Mouse (Mus musculus): ENCODE data around the gene Syne2. TPM values are rescaled to one million over a fixed set of nuclear protein-coding genes. Genes with fewer than 3 reads are reported as not detected.

Syne2 gene
- polyA plus RNA-seq, 1 experiment from 2014 or later = 67.6 TPM

DNA sequence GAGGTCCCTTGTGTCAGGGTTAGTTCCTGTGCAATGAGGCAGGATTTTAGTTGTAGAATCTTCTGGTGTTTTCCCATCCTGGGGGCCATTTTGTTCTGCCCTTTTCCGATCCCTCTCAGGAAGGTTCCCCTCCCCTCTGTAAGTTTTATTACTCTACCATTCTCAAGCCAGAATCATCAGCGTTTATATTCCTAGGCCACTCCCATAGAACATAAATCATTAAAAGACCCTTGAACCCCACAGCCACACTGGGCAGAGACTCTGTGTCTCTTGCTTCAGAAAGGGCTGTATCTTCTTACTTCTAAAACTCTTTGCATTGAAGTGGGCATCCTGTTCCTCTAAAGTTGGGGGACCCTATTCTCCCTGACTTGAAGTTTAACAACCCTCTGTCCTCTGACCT lies 180.5 kb downstream of the Syne2 start:
- Histone ChIP-seq H3K36me3 (peaks cover 81% of the 10 kb centered on the region), H3K27me3 (ENCODE audit: insufficient read depth, poor library complexity, severe bottlenecking) (no peaks in the 10 kb centered on the region), H3K4me1 (no peaks in the 10 kb centered on the region), H3K27ac (no peak overlapping the region), H3K4me3 (no peak overlapping the region), H3K9me3 (no peaks in the 10 kb centered on the region)
- no peak for DNase-seq (ENCODE audit: low spot score)
- WGBS = 81% methylated on average over 2 of the region's 2 CpGs

- Histone ChIP-seq H3K4me1 (peaks cover 12% of the 10 kb centered on the region), H3K9me3 (no peaks in the 10 kb centered on the region), H3K27me3 (ENCODE audit: insufficient read depth, poor library complexity, severe bottlenecking) (no peaks in the 10 kb centered on the region), H3K36me3 (peaks cover 74% of the 10 kb centered on the region), H3K27ac (no peak overlapping the region), H3K4me3 (no peak overlapping the region)
- 50% methylated on average over 9 of the region's 9 CpGs for WGBS
- no peak for DNase-seq (ENCODE audit: low spot score)
These were observed 186.8 kb downstream of the Syne2 start for GRCm38 (mm10) chr12:76004697-76005249.

DNA sequence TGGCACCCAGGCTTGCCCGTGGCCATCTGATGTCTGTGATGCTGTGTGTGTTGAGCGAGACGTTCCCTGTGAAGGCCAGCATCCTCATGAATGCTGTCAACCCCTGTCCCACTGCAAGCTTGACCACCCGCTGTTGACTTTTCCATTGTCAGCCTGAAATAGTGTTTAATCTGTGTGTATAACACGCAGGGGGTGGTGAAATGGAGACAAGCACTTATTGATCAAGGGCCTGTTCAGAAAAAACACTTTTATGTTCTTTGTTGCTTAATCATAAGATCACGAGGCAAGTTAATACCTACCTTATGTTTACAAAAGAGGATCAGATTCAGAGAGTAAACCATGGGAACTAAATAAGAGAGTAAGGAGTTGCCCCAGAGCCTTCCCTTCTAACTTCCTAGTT lies 191.1 kb downstream of the Syne2 start:
- no peaks in the 10 kb centered on the region for H3K9me3 ChIP-seq
- no peaks in the 10 kb centered on the region for H3K27me3 ChIP-seq (ENCODE audit: insufficient read depth, poor library complexity, severe bottlenecking)
- no peak overlapping the region for H3K27ac ChIP-seq
- H3K36me3 ChIP-seq = peaks cover 52% of the 10 kb centered on the region
- no peak for DNase-seq (ENCODE audit: low spot score)
- 85% methylated on average over 6 of the region's 6 CpGs for WGBS
- no peak overlapping the region for H3K4me3 ChIP-seq
- H3K4me1 ChIP-seq = peaks cover 12% of the 10 kb centered on the region

- no peaks in the 10 kb centered on the region for H3K4me1 ChIP-seq
- no peak overlapping the region for H3K27ac ChIP-seq
- H3K9me3 ChIP-seq = no peaks in the 10 kb centered on the region
- no peak for DNase-seq (ENCODE audit: low spot score)
- WGBS = 85% methylated on average over 3 of the region's 4 CpGs
- peaks cover 44% of the 10 kb centered on the region for H3K36me3 ChIP-seq
- no peaks in the 10 kb centered on the region for H3K27me3 ChIP-seq (ENCODE audit: insufficient read depth, poor library complexity, severe bottlenecking)
- no peak overlapping the region for H3K4me3 ChIP-seq
These were observed 194.9 kb downstream of the Syne2 start for GRCm38 (mm10) chr12:76012789-76013188.

DNA sequence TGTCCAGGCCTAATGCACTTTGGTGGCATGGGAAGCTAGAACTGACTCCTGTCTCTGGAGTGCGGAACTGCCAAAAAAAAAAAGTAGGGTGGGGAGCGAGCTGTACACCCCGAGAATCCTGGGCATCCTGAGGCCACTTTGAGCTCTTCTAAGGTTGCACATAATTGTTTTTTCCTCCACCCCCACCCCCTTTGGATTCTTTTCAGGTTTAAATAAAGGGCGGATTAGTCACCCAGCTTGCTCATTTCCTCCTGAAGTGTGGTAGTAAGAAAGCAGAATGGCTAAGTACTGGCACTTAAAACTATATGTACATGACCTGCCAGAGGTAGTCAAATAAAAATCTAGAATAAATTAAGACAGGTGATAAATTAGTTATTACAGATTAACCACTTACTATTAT lies 195.5 kb downstream of the Syne2 start:
- Histone ChIP-seq H3K4me1 (no peaks in the 10 kb centered on the region), H3K4me3 (no peak overlapping the region), H3K9me3 (no peaks in the 10 kb centered on the region), H3K36me3 (peaks cover 45% of the 10 kb centered on the region), H3K27ac (no peak overlapping the region), H3K27me3 (ENCODE audit: insufficient read depth, poor library complexity, severe bottlenecking) (no peaks in the 10 kb centered on the region)
- 83% methylated on average over 4 of the region's 4 CpGs for WGBS
- DNase-seq (ENCODE audit: low spot score) = no peak

GRCm38 (mm10) chr12:76015026-76015425 lies 197.1 kb downstream of the Syne2 start:
- DNase-seq (ENCODE audit: low spot score) = no peak
- H3K27me3 ChIP-seq (ENCODE audit: insufficient read depth, poor library complexity, severe bottlenecking) = no peaks in the 10 kb centered on the region
- 89% methylated on average over 14 of the region's 15 CpGs for WGBS
- peaks cover 49% of the 10 kb centered on the region for H3K36me3 ChIP-seq
- no peaks in the 10 kb centered on the region for H3K9me3 ChIP-seq
- no peak overlapping the region for H3K27ac ChIP-seq
- H3K4me3 ChIP-seq = no peak overlapping the region
- H3K4me1 ChIP-seq = no peaks in the 10 kb centered on the region

DNA sequence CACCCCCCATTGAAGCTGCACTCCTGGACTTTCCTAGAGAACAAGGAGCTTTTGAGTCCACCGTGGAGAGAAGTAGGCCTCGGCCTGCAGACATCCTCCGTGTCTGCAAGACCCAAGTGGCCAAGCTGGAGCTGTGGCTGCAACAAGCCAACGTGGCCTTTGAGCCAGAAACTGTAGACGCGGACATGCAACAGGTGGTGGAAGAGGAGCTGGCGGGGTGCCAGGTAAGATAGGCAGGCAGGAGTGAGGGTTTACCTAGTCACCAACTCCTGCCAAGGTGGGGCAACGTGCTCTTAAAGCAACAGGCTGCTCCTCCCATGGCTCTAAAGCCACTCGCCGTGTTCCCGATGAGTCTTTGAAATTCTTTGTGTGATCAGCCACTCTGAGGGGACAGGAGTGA lies 197.6 kb downstream of the Syne2 start:
- WGBS = 87% methylated on average over 11 of the region's 11 CpGs
- Histone ChIP-seq H3K4me3 (no peak overlapping the region), H3K4me1 (no peaks in the 10 kb centered on the region), H3K27ac (no peak overlapping the region), H3K9me3 (no peaks in the 10 kb centered on the region), H3K27me3 (ENCODE audit: insufficient read depth, poor library complexity, severe bottlenecking) (no peaks in the 10 kb centered on the region), H3K36me3 (peaks cover 50% of the 10 kb centered on the region)
- DNase-seq (ENCODE audit: low spot score) = no peak

DNA sequence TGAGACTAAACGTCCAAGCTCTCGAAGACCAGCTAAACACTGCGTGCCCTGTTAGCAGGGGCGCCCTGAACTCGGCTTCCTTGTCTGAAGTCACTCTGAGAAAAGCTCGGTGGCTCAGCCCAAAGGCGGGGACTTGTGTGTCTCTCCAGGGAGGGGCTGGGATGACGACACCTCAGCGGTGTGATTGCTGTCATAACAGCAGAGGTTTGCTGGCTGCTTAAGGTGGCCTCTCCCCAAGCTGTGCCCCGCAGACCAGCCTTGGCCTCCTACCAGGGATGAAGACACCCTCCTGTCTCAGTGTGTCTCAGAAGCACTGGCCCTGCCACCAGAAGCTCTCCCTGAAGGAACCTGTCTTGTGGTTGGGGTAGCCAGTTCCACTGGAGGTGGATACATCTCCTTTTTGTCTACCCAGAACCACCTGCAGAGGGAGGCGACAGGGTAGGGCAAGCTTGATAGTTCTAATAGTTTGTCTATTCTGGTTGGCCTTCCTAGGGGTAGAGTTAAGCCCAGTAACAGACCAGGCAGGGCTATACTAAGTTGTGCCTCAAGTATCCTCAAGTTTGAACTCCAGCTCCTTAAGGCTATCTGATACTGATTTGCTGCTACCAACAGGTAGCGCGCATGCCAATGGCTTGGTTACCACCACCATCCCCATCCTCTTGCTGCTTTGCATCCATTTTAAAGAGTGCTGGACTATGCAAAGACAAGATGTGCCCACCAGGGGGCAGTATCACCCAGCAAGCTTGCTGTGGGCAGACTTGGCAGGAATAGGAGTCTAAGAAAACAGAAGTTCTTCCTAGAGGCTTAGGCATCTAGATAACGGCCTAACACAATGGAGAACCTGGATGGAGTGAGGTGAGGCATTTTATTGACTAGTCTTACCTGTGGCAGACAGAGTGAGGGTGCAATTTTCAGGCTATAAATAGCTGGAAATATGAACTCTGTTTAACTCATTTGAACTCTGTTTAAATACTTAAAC lies 198.5 kb downstream of the Syne2 start:
- no peak for DNase-seq (ENCODE audit: low spot score)
- peaks cover 51% of the 10 kb centered on the region for H3K36me3 ChIP-seq
- 74% methylated on average over 14 of the region's 14 CpGs for WGBS

DNA sequence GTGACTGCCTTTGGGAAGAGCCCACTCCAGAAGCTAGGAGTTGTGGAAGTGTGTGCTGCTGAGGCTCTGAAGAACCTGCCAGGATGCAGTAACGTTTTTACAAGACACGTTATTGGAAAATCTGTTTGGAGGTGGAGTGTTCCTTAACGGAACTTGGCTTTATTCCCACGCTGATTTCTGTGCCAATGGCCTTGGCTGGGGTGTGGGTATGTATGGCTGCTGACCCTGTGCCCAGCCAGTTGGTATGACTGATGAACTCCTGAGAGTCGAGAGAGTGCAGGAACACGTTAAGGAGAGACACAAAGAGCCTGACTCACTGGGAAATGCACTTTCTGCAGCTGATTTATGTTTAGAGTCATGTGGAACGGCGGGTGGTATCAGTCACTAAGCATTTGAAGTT lies 200.7 kb downstream of the Syne2 start:
- Histone ChIP-seq H3K36me3 (peaks cover 68% of the 10 kb centered on the region), H3K4me1 (no peaks in the 10 kb centered on the region)
- 82% methylated on average over 8 of the region's 8 CpGs for WGBS

More for the DNA sequence above, 198.5 kb downstream of the Syne2 start:
- H3K9me3 ChIP-seq = no peaks in the 10 kb centered on the region
- H3K27me3 ChIP-seq (ENCODE audit: insufficient read depth, poor library complexity, severe bottlenecking) = no peaks in the 10 kb centered on the region
- no peak overlapping the region for H3K4me3 ChIP-seq
- H3K27ac ChIP-seq = no peak overlapping the region
- H3K4me1 ChIP-seq = no peaks in the 10 kb centered on the region

DNA sequence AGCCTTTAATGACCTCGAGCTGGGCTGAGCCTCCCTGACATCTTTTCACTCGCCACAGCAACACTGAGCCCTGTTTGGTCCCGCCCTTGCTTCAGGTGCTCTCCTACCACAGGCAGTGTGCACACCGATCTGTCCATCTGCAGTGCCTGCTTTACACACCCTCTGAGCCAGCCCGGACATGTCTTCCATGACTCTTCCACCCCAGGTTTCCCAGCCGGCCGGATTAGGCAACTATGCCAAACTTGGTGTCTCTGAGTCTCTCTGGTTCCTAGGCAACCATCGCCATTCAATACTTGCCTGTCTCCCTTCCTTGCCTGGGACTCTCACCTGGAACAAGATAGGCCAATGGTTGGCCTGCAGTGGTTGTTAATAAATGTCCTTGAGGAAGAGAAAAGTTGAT lies 224.4 kb downstream of the Syne2 start:
- H3K27me3 ChIP-seq (ENCODE audit: insufficient read depth, poor library complexity, severe bottlenecking) = no peaks in the 10 kb centered on the region
- H3K4me3 ChIP-seq = no peak overlapping the region
- no peaks in the 10 kb centered on the region for H3K9me3 ChIP-seq
- DNase-seq (ENCODE audit: low spot score) = no peak
- no peak overlapping the region for H3K27ac ChIP-seq
- H3K36me3 ChIP-seq = peaks cover 82% of the 10 kb centered on the region
- no peaks in the 10 kb centered on the region for H3K4me1 ChIP-seq
- WGBS = 83% methylated on average over 8 of the region's 8 CpGs

More for the DNA sequence above, 200.7 kb downstream of the Syne2 start:
- no peak for DNase-seq (ENCODE audit: low spot score)
- Histone ChIP-seq H3K27me3 (ENCODE audit: insufficient read depth, poor library complexity, severe bottlenecking) (no peaks in the 10 kb centered on the region), H3K27ac (no peak overlapping the region), H3K9me3 (no peaks in the 10 kb centered on the region), H3K4me3 (no peak overlapping the region)

DNA sequence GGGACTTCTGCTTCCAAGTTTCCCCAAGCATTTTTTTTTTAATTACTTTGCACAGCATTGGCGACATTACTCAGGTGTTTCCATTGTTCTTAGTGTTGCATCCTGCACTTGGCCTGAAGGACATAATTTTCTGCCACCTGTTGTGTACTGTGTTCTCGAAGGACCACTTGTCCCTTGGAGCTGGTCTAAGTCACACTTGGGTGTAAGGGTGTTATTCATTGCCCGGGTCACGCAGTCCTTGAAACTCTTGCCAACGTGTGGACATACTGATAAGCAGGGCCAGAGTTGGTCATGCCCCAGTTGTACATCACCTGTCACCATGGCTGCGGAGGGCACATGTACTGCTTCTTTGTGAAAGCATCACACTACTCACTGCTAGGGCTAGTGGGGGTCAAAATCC lies 228.6 kb downstream of the Syne2 start:
- Histone ChIP-seq H3K4me3 (no peak overlapping the region), H3K36me3 (peaks cover 77% of the 10 kb centered on the region), H3K9me3 (no peaks in the 10 kb centered on the region), H3K27me3 (ENCODE audit: insufficient read depth, poor library complexity, severe bottlenecking) (no peaks in the 10 kb centered on the region), H3K4me1 (no peaks in the 10 kb centered on the region), H3K27ac (no peak overlapping the region)
- no peak for DNase-seq (ENCODE audit: low spot score)
- WGBS = 83% methylated on average over 6 of the region's 6 CpGs

DNA sequence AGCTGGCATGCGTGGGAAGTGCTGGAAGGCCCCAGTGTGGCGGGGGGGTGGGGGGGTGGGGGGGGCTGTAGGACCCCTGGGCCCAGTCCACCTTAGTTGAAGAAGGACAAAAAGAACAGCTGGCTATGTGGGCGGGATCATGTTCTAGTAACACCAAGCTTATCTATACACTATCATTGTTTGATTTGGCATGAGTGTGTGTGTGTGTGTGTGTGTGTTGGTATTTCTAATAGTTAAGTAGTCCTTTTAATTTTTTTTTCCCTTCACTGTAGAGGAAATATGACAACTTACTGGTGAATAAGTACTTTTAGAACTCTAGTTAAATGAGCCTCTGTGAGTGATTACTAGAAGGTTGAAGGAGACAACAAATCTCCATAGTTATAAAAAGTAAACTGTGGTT lies 230.0 kb downstream of the Syne2 start:
- no peak for DNase-seq (ENCODE audit: low spot score)
- 71% methylated on average over 3 of the region's 3 CpGs for whole genome bisulfite sequencing
- no peaks in the 10 kb centered on the region for H3K9me3 ChIP-seq
- no peak overlapping the region for H3K27ac ChIP-seq
- H3K36me3 ChIP-seq = peaks cover 77% of the 10 kb centered on the region
- no peaks in the 10 kb centered on the region for H3K4me1 ChIP-seq
- H3K4me3 ChIP-seq = no peak overlapping the region
- H3K27me3 ChIP-seq (ENCODE audit: insufficient read depth, poor library complexity, severe bottlenecking) = no peaks in the 10 kb centered on the region

DNA sequence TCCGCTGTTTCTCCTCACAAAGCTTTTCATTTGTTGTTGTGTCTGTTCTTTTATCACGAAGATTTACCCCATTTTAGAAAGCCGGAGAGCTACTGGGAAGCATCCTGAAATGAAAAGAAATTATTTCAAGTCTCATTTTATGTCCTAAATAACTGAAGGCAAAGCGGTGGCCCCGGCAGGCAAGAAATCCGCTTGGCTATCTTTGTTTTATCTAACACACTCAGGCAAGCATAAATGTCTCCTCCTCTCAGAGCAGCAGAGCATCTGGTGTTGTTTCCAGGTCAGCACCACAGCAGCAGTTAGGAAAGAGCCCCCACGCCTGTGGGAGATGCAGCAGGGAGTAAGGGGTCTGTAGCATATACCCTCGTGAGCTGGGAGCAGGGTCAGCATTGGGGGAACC lies 230.7 kb downstream of the Syne2 start:
- H3K9me3 ChIP-seq = no peaks in the 10 kb centered on the region
- H3K27ac ChIP-seq = no peak overlapping the region
- H3K4me1 ChIP-seq = no peaks in the 10 kb centered on the region
- H3K27me3 ChIP-seq (ENCODE audit: insufficient read depth, poor library complexity, severe bottlenecking) = no peaks in the 10 kb centered on the region
- WGBS = 86% methylated on average over 8 of the region's 8 CpGs
- H3K36me3 ChIP-seq = peaks cover 77% of the 10 kb centered on the region
- no peak overlapping the region for H3K4me3 ChIP-seq
- DNase-seq (ENCODE audit: low spot score) = no peak
